Mouse (Mus musculus): Measurements from ENCODE around the gene Dnah2.

Gene Dnah2

DNA sequence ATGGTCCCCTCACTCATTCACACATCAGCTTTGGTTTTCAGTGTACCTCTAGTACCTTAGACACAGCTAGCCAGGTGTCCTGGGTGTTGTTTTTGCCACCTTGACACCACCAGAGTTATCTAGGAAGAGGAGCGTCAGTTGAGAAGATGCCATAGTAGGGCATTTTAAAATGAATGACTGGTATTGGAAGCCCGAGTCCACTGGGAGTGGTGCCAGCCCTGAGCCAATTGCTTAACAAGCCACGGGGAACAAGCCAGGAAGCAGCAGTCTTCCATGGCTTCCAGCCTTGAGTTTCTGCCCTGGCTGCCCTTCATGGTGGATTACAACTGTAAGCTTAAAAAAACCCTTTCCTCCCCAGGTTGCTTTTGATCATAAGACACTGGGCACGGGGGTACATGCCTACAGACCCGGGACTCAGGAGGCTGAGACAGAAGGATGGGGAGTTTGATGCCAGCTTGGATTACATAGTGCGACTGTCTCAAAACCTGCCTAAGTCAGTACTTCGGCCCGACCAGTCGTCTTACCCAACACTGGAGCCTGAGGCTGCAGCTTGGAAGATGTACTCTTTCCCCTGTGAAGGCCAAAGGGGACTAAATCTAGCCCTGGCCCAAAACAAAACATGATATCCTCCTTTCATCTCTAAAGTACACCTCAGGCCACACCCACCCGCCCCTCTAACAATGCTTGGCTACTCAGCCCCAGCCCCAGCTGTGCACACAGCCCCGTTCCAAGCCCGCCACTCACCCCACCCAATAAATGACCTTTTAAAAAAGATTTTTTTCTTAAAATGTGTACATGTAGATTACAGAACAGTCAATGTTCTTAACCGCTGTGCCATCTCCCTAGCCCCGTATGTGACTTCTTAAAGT lies 159.1 kb downstream of the Dnah2 start:
- DNase-seq (ENCODE audit: low read depth): no peak

- DNase-seq (ENCODE audit: low read depth): no peak
Measured at GRCm38 (mm10) chr11:69388680-69389079, 160.2 kb downstream of the Dnah2 start.

DNA sequence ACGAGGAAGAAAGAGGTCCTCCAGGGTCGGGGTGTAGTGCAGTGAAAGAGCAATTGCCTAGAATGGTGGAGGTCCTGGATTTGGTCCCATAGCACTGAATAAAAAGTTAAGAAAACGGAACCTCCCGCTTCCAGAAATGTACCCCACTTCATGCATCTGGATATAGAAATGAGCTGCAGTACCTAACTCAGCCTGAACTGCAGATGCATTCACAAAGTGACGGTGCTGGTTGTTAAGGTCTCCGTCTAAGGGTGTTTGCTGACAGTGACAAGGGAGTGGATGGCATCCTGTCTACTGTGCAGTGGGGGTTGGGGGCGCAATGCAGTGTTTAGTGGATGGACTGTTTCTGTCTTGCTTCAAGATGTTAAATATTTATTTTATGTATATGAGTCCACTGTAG lies 162.2 kb downstream of the Dnah2 start:
- no peak for DNase-seq (ENCODE audit: low read depth)

- DNase-seq (ENCODE audit: low read depth): no peak
Measured at GRCm38 (mm10) chr11:69384979-69385378, 163.9 kb downstream of the Dnah2 start.

- no peak for DNase-seq (ENCODE audit: low read depth)
Measured at GRCm38 (mm10) chr11:69382478-69383105, 166.3 kb downstream of the Dnah2 start.

- no peak for DNase-seq (ENCODE audit: low read depth)
Measured at GRCm38 (mm10) chr11:69381356-69381755, 167.6 kb downstream of the Dnah2 start.

- no peak for DNase-seq (ENCODE audit: low read depth)
Measured at GRCm38 (mm10) chr11:69379600-69379999, 169.3 kb downstream of the Dnah2 start.

GRCm38 (mm10) chr11:69377766-69378165 lies 171.1 kb downstream of the Dnah2 start:
- DNase-seq (ENCODE audit: low read depth): no peak

DNA sequence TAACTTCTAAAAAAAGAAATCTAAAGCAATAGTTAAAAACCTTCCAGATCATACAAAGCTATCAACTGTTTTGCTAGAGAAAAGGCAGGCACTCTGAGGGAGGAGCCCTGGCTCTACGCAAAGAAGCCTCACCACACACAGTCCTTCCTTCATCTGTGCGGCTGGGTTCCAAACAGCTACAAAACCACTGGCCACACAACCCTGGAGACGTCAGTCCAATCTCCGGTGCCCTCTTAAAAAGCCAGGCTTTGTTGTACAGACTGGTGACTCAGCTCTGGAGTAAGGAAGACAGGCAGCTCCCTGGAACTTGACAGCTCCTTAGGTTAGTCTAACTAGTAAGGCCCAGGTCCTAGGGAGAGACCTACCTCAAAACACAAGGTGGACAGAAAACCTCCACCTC lies 173.3 kb downstream of the Dnah2 start:
- no peak for DNase-seq (ENCODE audit: low read depth)

DNA sequence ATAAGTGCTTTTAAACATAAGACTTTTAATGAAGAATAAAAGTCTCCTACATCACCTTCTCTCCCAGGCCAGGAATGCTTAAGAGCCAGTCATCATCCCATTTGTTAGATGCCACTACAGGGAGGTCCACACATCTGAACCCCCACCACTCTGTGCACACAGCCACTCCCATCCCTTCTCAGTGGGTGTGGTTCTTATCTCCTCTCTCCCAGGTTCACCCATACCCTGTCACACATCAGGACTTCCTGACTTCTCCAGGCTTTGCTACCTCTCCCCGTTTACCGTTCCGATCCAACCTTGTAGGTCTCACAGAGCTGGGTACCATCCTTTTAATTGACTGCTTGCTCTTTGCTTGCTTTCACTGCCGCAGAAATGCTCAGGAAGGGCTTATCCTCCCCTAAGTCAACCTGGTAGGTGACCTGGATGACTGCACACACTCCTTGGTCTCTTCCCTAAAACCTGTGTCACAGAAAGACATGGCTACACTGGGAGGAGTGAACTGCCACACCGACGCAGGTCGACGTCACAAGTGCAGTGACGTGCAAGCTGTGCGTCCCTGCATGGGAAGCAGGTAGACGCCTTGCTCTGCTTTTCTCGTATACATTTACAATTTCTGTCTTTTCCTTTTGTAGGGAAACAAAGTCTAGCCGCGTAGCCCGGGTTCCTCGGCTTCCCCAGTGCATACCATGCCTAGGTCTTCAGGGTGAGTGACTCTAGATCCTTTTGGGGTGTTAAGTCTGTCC lies 175.5 kb downstream of the Dnah2 start:
- DNase-seq (ENCODE audit: low read depth): no peak

- DNase-seq (ENCODE audit: low read depth): peak; percentile 85
Measured at GRCm38 (mm10) chr11:69372780-69373170, 176.1 kb downstream of the Dnah2 start.

DNA sequence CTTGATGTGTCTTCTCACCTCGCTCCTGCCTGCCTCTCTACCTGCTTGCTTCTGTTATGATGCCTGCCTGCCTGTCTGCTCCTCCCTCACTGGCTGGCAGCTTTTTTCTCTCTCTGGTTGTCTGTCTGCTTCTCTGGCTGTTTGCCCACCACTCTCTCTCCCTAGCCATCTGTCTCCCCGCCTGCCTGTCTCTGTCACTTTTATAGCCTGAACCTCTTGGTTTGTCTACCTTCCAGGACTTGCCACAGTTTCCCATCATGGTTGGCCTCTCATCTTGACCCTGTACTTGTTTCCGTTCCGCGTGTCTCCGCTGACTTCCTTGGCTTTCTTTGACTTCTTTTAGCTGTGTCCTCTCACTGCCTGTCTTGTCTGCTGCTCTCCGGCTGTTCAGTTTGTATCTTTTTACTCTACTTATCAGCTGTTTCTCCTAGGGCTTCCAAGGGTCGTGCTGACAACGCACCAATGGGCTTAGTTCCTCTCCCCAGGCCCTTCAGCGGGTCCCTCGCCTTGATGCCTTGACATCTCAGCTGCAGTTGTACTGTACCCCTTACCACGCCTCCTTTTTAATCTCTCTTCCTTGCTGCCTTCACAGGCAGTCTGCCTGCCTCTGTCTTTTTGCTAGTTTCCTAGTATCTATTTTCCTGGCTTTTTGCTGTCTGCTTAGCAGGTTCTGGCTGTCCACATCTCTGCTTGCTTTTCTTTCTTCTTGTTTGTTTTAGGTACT lies 176.7 kb downstream of the Dnah2 start:
- DNase-seq (ENCODE audit: low read depth): peak; percentile 69

DNA sequence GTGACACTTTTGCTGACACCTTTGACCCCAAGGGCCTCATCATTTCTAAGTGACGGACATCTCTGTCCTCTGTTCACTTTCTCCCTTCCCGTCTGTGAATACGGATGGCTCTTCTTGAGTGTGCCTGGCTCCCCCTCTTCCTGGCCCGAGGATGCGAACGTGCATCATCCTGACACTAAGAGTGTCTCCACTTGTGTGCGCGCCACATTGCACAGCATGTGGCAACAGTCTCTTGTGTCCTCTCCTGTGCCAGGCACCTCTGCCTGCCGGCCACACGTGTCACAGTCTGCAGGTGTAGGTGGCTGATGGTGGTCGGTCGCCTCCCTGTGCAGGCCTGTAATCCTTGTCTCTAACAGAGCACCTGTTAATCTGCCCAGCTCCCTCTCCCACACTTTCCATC lies 177.3 kb downstream of the Dnah2 start:
- DNase-seq (ENCODE audit: low read depth): no peak

DNA sequence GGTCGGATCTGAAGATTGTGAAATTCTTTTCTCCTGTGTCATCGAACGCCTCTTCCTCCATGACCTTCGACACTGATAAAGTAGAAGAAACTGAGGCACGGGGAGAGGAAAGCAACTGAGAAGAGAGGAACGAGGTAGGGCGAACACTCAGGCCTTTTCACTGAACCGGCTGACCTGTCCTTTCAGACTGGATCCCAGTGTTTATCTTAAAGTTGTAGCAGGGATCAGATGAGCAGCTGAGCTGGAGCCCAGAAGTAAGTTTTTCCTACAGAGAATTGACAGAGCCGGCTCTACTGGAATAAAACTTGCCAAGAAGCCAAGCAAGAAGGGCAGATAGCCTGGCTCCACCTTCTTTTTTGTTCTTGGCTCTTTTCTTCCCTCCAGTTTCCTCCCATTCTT lies 178.1 kb downstream of the Dnah2 start:
- peak; percentile 39 for DNase-seq (ENCODE audit: low read depth)

Data from induced T-regulatory cell, adult 2 months (primary cell).